Mouse (Mus musculus): ENCODE measurements around the gene Clpp.

The Clpp gene

GRCm38 (mm10) chr17:56990115-56990746 lies at the start of gene Clpp:
Gene Clpp, plus strand, starts transcription at chr17:56990305.
- DNase-seq, result peak; percentile 90

- DNase-seq, result peak; percentile 70
These were observed 39.2 kb upstream of the Clpp start for GRCm38 (mm10) chr17:56950915-56951314.

GRCm38 (mm10) chr17:56952639-56953038 lies 37.5 kb upstream of the Clpp start:
- no peak for DNase-seq

DNA sequence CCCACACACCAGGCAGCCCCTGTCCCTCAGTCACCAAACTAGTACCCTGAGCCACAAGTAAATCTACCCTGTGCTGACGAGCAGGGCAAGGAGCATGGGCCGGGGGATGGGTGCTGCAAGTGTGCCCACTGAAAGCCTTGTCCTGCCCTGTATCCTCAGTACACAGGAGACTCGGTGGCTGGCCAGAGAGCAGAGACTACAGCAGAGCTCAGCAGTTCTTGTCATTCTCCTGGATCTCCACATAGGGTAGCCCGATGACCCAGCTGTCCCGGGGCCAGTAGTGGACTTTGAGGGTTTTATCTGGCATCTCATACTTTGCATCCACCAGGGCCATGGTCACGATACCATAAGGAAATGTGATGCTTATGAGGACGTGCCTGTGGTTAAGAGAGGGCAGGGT lies 35.2 kb upstream of the Clpp start:
- DNase-seq, result no peak

DNA sequence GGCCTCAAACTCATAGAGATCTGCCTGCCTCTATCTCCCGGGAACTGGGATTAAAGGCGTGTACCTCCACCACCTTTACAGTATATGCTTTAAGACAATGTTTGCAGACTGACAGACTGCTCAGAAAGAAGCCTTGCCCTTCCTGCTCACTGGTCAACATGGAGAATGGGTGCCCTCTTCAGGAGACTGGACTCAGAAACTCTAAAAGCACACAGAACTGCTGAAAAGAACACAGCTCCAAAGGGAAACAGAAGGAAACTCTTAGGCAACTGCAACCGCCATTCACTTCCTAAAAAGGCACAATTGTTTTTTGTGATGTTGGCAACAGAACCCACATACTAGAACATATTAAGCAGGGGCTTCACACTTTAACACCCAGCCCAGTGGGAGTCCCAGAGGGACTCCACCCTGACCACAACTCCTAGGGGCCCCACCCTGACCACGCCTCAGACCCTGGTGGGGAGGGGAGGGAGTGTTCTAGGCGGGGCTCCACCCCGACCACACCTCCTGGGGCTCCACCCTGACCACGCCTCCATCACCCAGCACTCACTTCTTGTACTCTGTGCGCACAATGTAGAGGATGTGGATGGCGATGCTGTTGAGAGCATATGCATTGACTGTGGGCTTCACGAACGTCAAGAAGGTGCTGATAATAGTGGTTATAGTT lies 32.2 kb upstream of the Clpp start:
- no peak for DNase-seq

- DNase-seq, result no peak
These were observed 31.4 kb upstream of the Clpp start for GRCm38 (mm10) chr17:56958667-56959066.

DNA sequence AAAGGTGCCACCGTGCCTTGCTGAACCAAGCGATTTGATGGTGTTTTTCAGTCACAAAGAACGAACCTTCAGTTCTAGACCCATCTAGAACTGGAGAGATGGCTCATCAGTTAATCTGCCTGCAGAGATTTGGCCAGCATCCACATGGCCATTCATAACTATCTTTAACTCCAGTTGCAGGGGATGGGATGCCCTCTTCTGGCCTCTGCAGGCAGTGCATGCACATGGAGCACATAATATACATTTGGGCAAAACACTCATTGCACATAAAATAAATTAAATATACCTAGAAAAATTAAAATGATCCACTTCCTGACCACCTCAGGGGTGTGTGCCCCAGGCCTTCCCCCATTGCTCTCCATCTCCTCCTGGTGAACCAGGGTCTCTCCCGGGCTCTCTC lies 28.2 kb upstream of the Clpp start:
- no peak for DNase-seq

DNA sequence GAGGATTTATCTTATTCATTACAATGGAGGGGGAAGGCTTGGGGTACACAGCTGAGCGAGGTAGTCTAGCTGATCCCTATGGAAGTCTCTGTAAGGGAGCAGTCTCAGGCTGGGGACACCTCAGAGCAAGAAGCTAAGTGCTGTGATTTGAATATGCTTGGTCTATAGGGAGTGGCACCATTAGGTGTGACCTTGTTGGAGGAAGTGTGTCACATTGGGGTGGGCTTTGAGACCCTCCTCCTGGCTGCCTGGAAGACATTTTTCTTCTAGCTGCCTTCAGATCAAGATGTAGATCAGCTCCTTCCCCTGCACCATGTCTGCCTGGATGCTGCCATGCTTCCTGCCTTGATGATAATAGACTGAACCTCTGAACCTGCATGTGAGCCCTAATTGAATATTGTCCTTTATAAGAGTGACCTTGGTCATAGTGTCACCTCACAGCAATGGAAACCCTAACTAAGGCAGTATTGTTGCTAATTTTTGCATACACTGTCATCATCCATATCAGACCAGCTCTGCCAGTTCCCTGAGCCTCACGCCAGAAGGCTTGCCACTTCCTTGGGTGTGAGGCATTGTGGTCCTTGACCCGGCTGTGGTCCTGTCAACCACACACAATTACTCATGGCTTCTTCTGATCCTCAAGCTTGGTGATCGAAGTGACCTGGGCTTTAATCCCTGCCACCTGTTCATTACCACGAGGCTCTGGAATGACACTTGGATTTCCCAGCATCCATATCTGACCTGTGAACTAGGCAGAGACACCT lies 27.3 kb upstream of the Clpp start:
- no peak for DNase-seq

GRCm38 (mm10) chr17:56963646-56964045 lies 26.5 kb upstream of the Clpp start:
- DNase-seq, result no peak

DNA sequence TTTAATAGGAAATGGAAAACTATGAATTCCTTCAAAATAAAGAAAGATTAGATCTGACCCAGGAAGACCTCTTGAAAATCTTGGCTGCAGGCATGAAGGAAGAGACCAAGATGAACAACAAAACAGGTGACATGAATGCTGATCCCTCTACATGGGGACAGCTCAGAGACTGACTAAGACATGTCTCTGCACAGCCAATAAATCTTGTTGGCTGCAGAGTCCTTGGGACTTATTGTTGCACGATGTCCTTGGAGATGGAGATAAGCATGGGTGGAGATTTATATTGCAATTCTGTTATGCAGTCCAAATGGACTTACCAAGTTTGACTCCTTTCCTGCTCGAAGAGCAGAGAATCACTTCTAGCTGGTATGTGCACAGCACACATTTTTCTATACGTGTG lies 20.8 kb upstream of the Clpp start:
- DNase-seq, result no peak

GRCm38 (mm10) chr17:56970081-56970480 lies 20.0 kb upstream of the Clpp start:
- no peak for DNase-seq

DNA sequence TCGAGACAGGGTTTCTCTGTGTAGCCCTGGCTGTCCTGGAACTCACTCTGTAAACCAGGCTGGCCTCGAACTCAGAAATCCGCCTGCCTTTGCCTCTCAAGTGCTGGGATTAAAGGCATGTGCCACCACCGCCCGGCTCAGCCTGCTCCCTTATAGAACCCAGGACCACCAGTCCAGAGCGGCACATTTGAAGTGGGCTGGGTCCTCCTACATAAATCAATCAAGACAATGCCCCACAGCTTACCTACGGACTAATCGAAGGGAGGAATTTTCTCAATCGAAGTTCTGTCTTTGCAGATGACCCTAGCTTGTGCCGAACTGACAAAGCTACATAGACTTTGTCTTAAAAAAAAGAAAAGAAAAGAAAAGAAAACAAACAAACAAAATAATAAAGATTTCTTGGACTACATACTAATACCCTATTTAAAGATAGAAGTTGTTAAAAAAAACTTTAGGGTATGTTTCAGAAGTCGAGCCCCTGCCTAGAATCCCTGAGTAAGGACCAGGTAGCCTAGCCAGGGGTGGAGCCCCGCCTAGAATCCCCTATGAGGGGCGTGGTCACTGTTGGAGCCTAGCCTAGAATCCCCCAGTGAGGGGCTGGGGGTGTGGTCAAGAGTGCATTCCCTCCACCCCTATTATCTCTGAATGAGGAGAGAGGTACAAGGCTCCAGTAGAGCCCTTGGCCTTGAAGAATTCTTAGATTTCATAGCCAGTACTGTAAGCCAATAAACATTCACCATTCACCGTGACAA lies 16.0 kb upstream of the Clpp start:
- no peak for DNase-seq

DNA sequence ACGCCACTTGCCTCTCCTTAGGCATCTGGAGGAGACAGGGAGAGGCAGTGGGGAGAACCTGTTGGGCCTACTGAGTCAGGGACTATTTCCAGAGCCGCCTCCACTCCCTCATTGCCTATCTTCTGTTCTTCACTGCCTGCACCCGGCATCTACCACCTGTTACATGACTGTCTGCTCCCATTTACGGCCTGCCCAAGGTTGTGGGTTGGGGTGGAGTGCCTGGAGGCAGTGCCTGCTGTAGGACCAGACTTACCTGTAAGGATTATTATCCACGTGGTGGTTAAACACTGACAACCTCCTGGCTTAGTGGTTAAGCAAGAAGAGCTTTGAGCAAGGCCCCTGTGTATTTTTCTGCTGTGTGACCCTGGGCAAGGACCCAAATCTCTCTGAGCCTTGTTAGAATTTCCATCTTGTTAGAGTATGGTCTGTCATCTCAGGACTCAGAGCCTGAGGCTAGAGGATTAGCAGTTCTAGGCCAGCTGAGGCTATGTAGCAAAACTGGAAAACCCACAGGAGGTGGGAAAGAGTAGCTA lies 15.3 kb upstream of the Clpp start:
- DNase-seq, result no peak

DNA sequence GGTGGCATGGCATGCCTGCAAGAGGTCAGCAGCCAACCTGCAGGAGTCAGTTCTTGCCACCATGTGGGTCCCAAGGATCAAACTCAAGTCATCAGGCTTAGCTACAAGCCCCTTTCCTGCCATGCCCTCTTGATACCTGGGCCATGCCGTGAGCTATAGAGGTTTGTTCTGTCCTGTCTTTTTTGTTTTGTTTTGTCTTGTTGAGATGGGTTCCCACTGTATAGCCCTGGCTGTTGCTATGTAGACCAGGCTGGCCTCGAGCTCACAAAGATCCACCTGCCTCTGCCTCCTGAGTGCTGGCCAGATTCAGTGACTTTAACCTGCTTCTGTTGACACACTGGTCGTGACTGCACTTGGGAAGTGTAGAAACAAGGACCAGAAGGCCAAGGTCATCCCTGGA lies 14.7 kb upstream of the Clpp start:
- no peak for DNase-seq

DNA sequence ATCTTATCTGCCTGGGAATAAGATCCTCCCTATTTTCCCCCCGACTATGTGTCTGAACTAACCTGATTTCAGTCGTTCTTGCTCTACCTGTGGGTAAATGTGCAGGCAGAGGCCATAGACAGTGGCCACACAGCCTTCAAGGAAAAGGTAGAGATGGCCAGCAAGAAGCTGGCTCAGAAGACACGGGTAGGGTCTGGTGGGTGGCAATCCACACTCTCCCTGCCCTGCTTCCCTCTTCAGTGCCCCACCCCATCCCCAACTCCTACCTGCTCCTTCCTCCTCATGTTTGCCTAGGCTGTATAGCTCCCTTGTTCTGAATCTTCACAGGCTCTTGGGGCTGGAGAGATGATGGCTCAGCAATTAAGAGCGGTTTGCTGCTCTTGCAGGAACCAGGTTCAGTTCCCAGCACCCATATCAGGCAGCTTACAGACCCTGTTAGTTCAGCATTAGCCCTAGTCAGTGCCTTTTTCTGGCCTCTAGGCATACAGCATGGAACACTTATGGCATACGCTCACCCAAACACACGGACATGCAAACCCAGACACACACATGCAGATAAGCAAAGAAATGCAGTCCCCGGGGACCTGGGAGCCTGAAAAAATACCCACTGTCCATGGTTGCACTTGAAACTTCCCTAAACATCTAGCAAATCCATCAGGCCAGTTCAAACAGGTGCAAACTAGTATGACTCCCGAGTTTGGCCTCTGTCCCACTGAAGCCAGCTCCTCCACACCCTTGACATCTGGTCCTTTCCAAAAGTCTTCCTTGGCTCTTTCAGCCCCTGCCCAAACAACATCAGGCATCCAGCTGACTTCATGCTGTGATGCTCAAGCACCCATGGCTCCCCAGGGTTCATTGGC lies 13.3 kb upstream of the Clpp start:
- no peak for DNase-seq

DNA sequence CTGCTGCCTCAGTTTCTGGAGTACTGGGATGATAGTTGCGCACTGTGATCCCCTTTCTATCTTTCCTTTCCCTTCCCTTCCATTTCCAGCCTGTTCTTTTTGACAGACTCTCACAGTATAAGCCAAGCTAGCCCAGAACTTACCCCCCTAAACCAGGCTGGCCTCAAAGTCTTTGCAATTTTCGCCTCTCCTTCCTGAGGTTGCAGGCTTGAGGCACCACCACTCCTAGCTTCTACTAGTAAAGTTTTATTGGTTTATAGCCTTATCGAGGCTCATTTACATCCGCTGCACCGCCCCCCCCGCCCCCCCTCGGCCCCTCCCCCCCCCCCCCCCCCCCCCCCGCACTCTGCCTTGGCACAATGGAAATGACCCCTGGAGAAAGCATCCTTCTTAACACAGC lies 10.6 kb upstream of the Clpp start:
- DNase-seq, result no peak

DNA sequence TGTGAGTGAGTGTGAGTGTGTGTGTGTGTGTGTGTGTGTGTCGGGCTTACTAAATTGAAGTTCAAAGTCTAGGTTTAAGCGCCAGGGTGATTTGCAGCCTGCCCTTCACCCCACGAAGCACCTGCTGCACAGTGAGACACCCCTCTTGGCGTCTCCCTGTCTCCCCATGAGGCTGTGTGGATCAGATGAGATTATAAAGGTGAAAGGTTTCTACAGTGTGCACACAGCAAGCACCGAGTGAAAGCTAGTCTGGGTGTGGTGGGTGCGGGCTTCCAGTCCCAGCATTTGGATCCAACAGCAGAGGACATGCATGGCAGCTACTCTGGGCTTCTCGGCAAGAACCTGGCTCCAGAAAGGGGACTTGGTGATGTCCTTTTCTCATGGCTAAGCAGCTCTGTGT lies 9.1 kb upstream of the Clpp start:
- DNase-seq, result no peak

DNA sequence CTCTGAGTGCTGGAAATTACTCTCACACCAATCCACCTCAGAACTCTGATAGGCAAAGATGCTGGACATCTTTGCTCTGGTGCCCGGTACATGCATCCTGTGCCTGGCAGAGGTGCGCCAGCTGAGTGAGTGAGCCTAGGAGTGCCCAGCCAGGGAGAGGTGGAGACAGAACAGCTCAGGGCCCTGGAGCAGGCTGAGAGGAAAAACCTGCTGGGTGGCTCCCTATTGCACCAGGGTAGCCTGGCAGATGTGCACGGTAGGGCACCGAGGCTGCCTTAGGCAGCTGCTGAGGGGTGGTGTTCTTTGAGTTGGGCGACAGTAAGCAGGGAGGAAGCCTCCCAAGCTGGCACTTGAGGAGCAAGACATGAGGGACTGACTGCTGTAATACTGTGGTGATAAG lies 8.1 kb upstream of the Clpp start, which contains the start of gene Acer1:
Acer1 (minus strand) TSS at position 114 of the 400 bp plus-strand sequence.
- no peak for DNase-seq

DNA sequence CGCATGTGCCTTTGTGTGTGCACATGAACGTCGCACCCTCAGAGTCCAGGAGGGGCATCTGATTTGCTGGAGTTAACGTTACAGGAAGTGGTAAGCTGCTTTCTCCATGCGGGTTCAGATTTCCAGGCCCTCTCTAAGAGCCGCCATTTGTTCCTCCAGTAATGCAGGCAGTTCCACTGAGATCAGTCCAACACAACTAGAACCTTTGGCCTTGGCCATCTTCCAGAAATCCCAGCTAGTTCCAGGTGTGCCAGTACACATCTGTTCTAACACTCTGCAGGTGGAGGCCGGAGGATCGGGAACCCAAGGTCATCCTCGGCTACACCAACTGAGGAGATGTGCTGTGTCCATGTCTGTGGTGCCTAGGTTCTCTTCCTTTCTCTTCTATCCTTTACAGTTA lies 5.2 kb upstream of the Clpp start:
- DNase-seq, result no peak

- DNase-seq, result no peak
These were observed 4.4 kb upstream of the Clpp start for GRCm38 (mm10) chr17:56985656-56986055.

DNA sequence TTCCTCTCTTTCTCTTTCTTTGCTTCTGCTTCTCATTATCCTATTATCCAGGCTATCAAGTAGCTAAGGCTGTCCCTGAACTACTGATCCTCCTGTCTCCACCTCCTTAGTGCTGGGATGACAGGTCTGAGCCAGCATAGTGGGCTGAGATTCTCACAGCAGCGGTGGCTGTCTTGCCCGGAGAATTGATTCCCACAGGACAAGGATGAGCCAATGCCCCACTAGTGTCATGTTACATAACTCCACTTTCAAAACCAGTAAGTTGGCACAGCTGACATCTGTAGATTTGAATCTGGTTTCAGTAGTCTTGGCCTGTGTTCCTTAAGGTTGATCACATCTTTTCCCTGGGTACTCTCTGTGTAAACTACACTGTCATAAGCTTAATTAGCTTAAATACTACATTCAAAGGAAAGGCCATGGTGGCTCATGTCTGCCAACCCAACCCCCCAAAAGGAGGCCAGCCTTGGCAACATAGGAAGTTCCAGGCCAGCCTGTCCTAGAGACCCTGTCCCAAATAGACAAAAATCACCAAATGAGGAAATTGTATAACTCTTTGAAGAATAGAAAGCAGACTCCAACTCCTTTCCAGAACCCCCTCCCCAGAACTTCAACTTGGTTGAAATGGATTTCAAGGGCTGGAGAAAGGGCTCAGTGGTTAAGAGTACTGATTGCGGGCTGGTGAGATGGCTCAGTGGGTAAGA lies 3.9 kb upstream of the Clpp start:
- no peak for DNase-seq
